Mouse (Mus musculus) lung, embryonic 15.5 days (tissue): ENCODE results near the gene Ptcra. TPM values are rescaled to one million over a fixed set of nuclear protein-coding genes. Genes with fewer than 3 reads are reported as not detected.

Source experiments
- ATAC-seq: fragments of 200-750 bp; cut with Nextera tagmentation; 2 replicates; pipeline ENCODE4 v1.8.0; 2017; ENCODE audit warnings: moderate number of reproducible peaks, borderline replicate concordance; ENCODE audit not compliant: low FRiP score, low TSS enrichment; ENCODE audit errors: extremely low read depth
- H3K27ac ChIP-seq: fragments of 300-500 bp; sonication (generic); 2 replicates; pipeline ENCODE4 v1.5.1; 2015; ENCODE audit warnings: moderate library complexity, mild to moderate bottlenecking, inconsistent platforms
- H3K27me3 ChIP-seq: fragments of 300-500 bp; sonication (generic); 2 replicates; pipeline ENCODE4 v1.6.1; 2015; ENCODE audit warnings: inconsistent platforms
- H3K36me3 ChIP-seq: fragments of 300-500 bp; sonication (generic); 2 replicates; pipeline ENCODE4 v1.6.1; 2015; ENCODE audit warnings: inconsistent platforms
- H3K4me1 ChIP-seq: fragments of 300-500 bp; sonication (generic); 2 replicates; pipeline ENCODE4 v1.6.1; 2015; ENCODE audit warnings: inconsistent platforms
- H3K4me2 ChIP-seq: fragments of 300-500 bp; sonication (generic); 2 replicates; pipeline ENCODE4 v1.6.1; 2015; ENCODE audit warnings: inconsistent platforms, mild to moderate bottlenecking, moderate library complexity
- H3K4me3 ChIP-seq: fragments of 300-500 bp; sonication (generic); 2 replicates; pipeline ENCODE4 v1.5.1; 2015; ENCODE audit warnings: mild to moderate bottlenecking, inconsistent platforms
- H3K9ac ChIP-seq: fragments of 300-500 bp; sonication (generic); 2 replicates; pipeline ENCODE4 v1.6.1; 2015; ENCODE audit warnings: inconsistent platforms
- H3K9me3 ChIP-seq: fragments of 300-500 bp; sonication (generic); 2 replicates; pipeline ENCODE4 v1.6.1; 2016; ENCODE audit warnings: inconsistent platforms
- WGBS: fragments of 180-500 bp; shearing (Covaris S2); methylation state at CpG from one replicate; pipeline ENCODE4 v1.1.7; 2015; 5-methylcytosine and 5-hydroxymethylcytosine counted together
- polyA plus RNA-seq: library from polyadenylated mRNA; unstranded; fragments of >200 nt; fragmentation: Nextera tagmentation; extraction: Ambion mirVana; gene quantifications from 2 replicates; pipeline ENCODE4 v1.2.1, GENCODE M21; 2015

The Ptcra gene
- polyA plus RNA-seq, 1 experiment from 2014 or later = 8.2 TPM

GRCm38 (mm10) chr17:46714756-46715481 lies 48.6 kb downstream of the Ptcra start:
- ATAC-seq = no peak
- no peak overlapping the region for H3K9ac ChIP-seq
- H3K9me3 ChIP-seq = no peaks in the 10 kb centered on the region
- peaks cover 36% of the 10 kb centered on the region for H3K36me3 ChIP-seq
- no peak overlapping the region for H3K4me3 ChIP-seq
- H3K4me1 ChIP-seq = peaks cover 14% of the 10 kb centered on the region
- H3K27ac ChIP-seq = no peak overlapping the region
- WGBS = 89% methylated on average over 11 of the region's 11 CpGs
- H3K27me3 ChIP-seq = no peaks in the 10 kb centered on the region
- H3K4me2 ChIP-seq = no peak overlapping the region

- no peak overlapping the region for H3K9ac ChIP-seq
- no peaks in the 10 kb centered on the region for H3K9me3 ChIP-seq
- no peaks in the 10 kb centered on the region for H3K27me3 ChIP-seq
- H3K4me2 ChIP-seq = no peak overlapping the region
- no peak overlapping the region for H3K27ac ChIP-seq
- 86% methylated on average over 9 of the region's 9 CpGs for WGBS
- H3K36me3 ChIP-seq = peaks cover 36% of the 10 kb centered on the region
- H3K4me1 ChIP-seq = peaks cover 14% of the 10 kb centered on the region
- ATAC-seq = no peak
- H3K4me3 ChIP-seq = no peak overlapping the region
Observed at GRCm38 (mm10) chr17:46713849-46714248, 49.7 kb downstream of the Ptcra start.

GRCm38 (mm10) chr17:46712442-46712841 lies 51.1 kb downstream of the Ptcra start:
- Histone ChIP-seq H3K9me3 (no peaks in the 10 kb centered on the region), H3K36me3 (peaks cover 36% of the 10 kb centered on the region), H3K27ac (no peak overlapping the region), H3K4me1 (peaks cover 14% of the 10 kb centered on the region), H3K27me3 (no peaks in the 10 kb centered on the region), H3K9ac (peak overlapping the region; percentile 91; the same call in 1 of the 2 replicates), H3K4me2 (peak overlapping the region; percentile 83), H3K4me3 (peak overlapping the region; percentile 85)
- ATAC-seq = no peak
- WGBS = 52% methylated on average over 7 of the region's 7 CpGs

- peak; percentile 62 for ATAC-seq
- Histone ChIP-seq H3K4me1 (peaks cover 14% of the 10 kb centered on the region), H3K4me2 (peak overlapping the region; percentile 83), H3K4me3 (peak overlapping the region; percentile 85), H3K27me3 (no peaks in the 10 kb centered on the region), H3K9me3 (no peaks in the 10 kb centered on the region), H3K27ac (peak overlapping the region; percentile 65), H3K36me3 (peaks cover 32% of the 10 kb centered on the region), H3K9ac (peak overlapping the region; percentile 91)
- under 1% methylated on average over 76 of the region's 76 CpGs for WGBS
Observed at GRCm38 (mm10) chr17:46711612-46712271, 51.8 kb downstream of the Ptcra start.

- Histone ChIP-seq H3K4me2 (peak within 1 kb of the TSS; percentile 83), H3K27me3 (no peaks in the 10 kb centered on the region), H3K36me3 (peaks cover 26% of the 10 kb centered on the region), H3K9ac (peak within 1 kb of the TSS; percentile 91), H3K4me3 (peak within 1 kb of the TSS; percentile 85), H3K27ac (peak within 1 kb of the TSS; percentile 65), H3K9me3 (no peaks in the 10 kb centered on the region), H3K4me1 (peaks cover 14% of the 10 kb centered on the region)
- peak; percentile 83 for ATAC-seq
- WGBS = 6% methylated on average over 36 of the region's 36 CpGs
Observed at GRCm38 (mm10) chr17:46710959-46711597, 52.4 kb downstream of the Ptcra start, which contains the start of gene Pex6. Pex6 (plus strand) TSS chr17:46711463.

- H3K4me2 ChIP-seq = no peak overlapping the region
- H3K36me3 ChIP-seq = no peaks in the 10 kb centered on the region
- no peaks in the 10 kb centered on the region for H3K27me3 ChIP-seq
- 86% methylated on average over 14 of the region's 14 CpGs for WGBS
- peaks cover 28% of the 10 kb centered on the region for H3K4me1 ChIP-seq
- H3K9me3 ChIP-seq = no peaks in the 10 kb centered on the region
- H3K9ac ChIP-seq = no peak overlapping the region
- no peak overlapping the region for H3K4me3 ChIP-seq
- H3K27ac ChIP-seq = no peak overlapping the region
- ATAC-seq = no peak
Observed at GRCm38 (mm10) chr17:46706375-46707089, 57.0 kb downstream of the Ptcra start.

Other genes starting within 250 kb of the Ptcra start
- 2.9 and 3.4 TPM in 2 replicates for gene Cul9, start 217.3 kb downstream of the Ptcra start, polyA plus RNA-seq
- 10.4 and 10.7 TPM in 2 replicates for gene Srf, start 207.5 kb downstream of the Ptcra start, polyA plus RNA-seq
- gene Ptk7, start 134.2 kb downstream of the Ptcra start, polyA plus RNA-seq = 134 and 142 TPM in 2 replicates
- gene Klc4, start 117.7 kb downstream of the Ptcra start, polyA plus RNA-seq = 24.9 and 25.8 TPM in 2 replicates
- gene Mrpl2, start 117.5 kb downstream of the Ptcra start, polyA plus RNA-seq = 106 TPM in 2 replicates
- gene Cul7, start 113.4 kb downstream of the Ptcra start, polyA plus RNA-seq = 48.2 and 49.5 TPM in 2 replicates
- 55.1 and 56.2 TPM in 2 replicates for gene Rrp36, start 89.4 kb downstream of the Ptcra start, polyA plus RNA-seq
- gene Mea1, start 84.9 kb downstream of the Ptcra start, polyA plus RNA-seq = 128 and 134 TPM in 2 replicates
- 117 and 122 TPM in 2 replicates for gene Klhdc3, start 82.8 kb downstream of the Ptcra start, polyA plus RNA-seq
- 96.0 and 102 TPM in 2 replicates for gene Ppp2r5d, start 58.6 kb downstream of the Ptcra start, polyA plus RNA-seq
- gene Pex6, start 52.2 kb downstream of the Ptcra start, polyA plus RNA-seq = 27.7 and 28.6 TPM in 2 replicates
- gene Gnmt, start 34.5 kb downstream of the Ptcra start, polyA plus RNA-seq = 1.3 and 1.8 TPM in 2 replicates
- gene Cnpy3, start 11.5 kb downstream of the Ptcra start, polyA plus RNA-seq = 83.0 and 83.6 TPM in 2 replicates
- gene 2310039H08Rik, start 8.9 kb upstream of the Ptcra start, polyA plus RNA-seq = 62.2 and 63.9 TPM in 2 replicates
- gene Rpl7l1, start 19.0 kb upstream of the Ptcra start, polyA plus RNA-seq = 171 and 175 TPM in 2 replicates
- gene Bicral, start 94.8 kb upstream of the Ptcra start, polyA plus RNA-seq = 3.5 and 4.0 TPM in 2 replicates
- 53.1 and 58.1 TPM in 2 replicates for gene Tbcc, start 127.0 kb upstream of the Ptcra start, polyA plus RNA-seq
- gene Prph2, start 146.7 kb upstream of the Ptcra start, polyA plus RNA-seq = not detected in 2 replicates
- 16.2 and 19.2 TPM in 2 replicates for gene Ubr2, start 246.8 kb upstream of the Ptcra start, polyA plus RNA-seq